Mouse (Mus musculus) lung, adult 2 months (tissue): ENCODE measurements around the gene Plcxd1. TPM values are rescaled to one million over a fixed set of nuclear protein-coding genes. Genes with fewer than 3 reads are reported as not detected.
A peak's percentile ranks its signal among the peaks of the same experiment; 100 is the strongest.
"Not testable (repeated sequence)": the region's sequence is repeated elsewhere in the genome, so short reads cannot be mapped to it uniquely, and the experiment has no call there.

Experiments
- DNase-seq: peaks from one replicate; pipeline ENCODE4 v3.0.0; 2022
- H3K4me1 ChIP-seq: fragments of 200-500 bp; 2 replicates; pipeline ENCODE4 v1.6.1; 2011; ENCODE audit warnings: low read length; ENCODE audit not compliant: control insufficient read depth, insufficient read depth
- H3K4me3 ChIP-seq: fragments of 200-500 bp; replicated peaks from 2 replicates; pipeline ENCODE3; 2011; ENCODE audit warnings: low read depth, mild to moderate bottlenecking, control low read depth, low read length; ENCODE audit errors: extremely low read depth
- CTCF ChIP-seq: fragments of 200-500 bp; IDR thresholded peaks from 2 replicates; pipeline ENCODE4 v1.5.1; 2011; ENCODE audit warnings: mild to moderate bottlenecking, low read length, control low read depth; ENCODE audit not compliant: insufficient read depth
- POLR2A ChIP-seq: fragments of 200-500 bp; IDR thresholded peaks from 2 replicates; pipeline ENCODE4 v1.6.1; 2011; ENCODE audit warnings: low read depth, mild to moderate bottlenecking, control low read depth, low read length, borderline replicate concordance; ENCODE audit errors: extremely low read depth
- WGBS: fragments of 180-500 bp; shearing (Covaris S2); methylation state at CpG from one replicate; pipeline ENCODE4 v1.1.7; 2018; 5-methylcytosine and 5-hydroxymethylcytosine counted together
- polyA plus RNA-seq: library from polyadenylated mRNA; depleted of rRNA; stranded (reverse); fragments of >200 nt; gene quantifications from 2 replicates; pipeline ENCODE4 v1.2.3, GENCODE M21; 2012; rRNA removed

Gene Plcxd1
- polyA plus RNA-seq = 4.1 and 8.1 TPM in 2 replicates

DNA sequence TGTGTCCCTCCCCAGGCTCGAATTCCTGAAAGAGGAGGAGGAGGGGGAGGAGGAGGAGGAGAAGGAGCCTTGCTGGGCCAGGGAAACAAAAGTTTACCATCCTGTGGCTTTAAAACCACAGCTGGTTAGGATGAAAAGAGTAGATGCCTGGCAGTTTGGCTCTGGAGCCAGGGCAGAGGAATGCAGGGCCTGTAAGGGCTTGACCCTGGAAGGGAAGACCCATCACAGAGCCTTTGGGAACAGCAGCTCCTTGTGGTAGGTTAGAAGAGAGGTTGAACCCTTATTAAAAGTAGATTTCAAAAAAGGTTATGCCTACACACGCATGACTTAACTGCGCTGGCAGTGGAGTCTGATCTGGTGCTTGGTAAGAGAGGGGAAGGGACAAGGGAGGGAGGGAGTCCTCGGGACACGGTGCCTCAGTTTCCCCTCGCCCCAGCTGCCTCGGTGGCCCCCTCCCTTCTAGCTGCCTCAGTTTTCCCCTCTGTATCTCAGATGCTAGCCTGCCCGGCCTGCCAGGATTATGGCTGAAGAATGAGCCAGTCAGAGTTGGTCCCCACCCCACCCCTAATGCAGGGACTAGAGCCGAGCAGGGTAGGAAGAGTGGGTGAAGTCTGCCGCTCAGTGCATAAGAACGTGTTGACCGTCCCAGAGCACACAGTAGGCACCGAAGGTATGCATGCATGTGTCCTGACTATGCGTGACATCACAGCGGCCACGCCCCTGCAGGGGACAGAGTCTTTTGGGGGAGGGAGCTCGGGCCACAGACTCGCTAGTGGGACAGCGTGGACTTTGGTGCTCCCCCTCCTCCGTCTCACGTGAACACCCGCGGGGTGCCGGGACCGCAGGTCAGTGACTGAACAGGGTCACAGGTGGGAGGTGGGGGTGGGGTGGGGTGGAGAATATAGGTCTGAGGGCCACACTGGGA lies at the start of gene Plcxd1:
TSS of gene Plcxd1 (plus strand) at position 314 of the 925 bp plus-strand sequence.
- no peak for TF ChIP-seq CTCF
- TF ChIP-seq POLR2A = no peak
- DNase-seq = no peak
- Histone ChIP-seq H3K4me1 (peaks cover 15% of the 10 kb centered on the region), H3K4me3 (no peak within 1 kb of the TSS)
- WGBS = 13% methylated on average over 25 of the region's 25 CpGs

DNA sequence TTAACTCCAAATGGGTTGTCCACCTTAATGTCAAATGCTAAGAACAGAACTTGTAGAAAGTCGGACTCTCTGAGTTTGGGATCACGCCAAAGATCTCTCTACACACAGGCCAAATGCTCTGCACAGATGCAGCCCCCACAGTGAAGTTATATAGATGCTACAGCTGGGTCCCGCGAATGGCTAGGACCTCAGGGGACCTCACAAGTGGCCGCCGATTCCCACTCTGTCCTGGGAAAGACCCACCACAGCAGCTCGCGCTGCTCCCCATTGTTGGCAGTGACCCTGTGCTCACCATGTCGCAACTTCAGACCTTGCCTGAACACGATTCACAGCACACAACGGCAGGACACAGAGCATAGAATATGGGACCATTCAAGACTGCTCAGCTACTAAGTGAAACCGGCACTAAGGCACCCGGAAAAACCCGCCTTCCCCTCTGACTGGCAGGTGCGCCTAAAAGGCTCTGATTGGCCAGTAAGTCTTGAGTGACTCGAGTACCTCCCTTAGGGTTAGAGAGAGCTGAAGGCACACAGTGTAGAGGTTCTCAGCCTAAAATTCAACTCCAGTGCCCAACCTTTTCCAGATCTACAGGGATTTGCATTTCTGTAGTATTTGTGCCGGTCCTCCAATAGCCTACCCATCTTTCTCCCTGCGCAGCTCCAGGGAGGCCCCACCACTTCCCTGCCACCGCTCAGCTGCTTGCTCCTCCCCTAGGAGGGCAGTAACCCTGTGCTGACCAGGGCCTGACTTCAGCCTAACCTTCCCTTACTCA lies 41.9 kb upstream of the Plcxd1 start:
- TF ChIP-seq CTCF (no peak), POLR2A (peak; percentile 45; the same call in 1 of the 2 replicates)
- 2% methylated on average over 19 of the region's 19 CpGs for WGBS

DNA sequence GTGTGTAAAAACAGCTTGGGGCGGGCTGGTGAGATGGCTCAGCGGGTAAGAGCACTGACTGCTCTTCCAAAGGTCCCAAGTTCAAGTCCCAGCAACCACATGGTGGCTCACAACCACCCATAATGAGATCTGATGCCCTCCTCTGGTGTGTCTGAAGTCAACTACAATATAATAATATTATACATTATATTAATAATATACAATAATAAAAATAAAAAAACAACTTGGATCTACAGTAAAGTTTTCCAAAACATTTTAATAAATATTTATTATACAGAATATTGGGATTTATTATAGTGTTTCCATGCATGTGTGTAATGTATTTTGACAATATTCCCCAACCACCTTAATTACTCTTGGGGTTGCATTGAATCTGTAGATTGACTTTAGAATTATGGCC lies 27.4 kb upstream of the Plcxd1 start, which contains the start of gene Gm17655:
TSS of gene Gm17655 (minus strand) at position 101 of the 400 bp plus-strand sequence.
- not testable (repeated sequence) for H3K4me1 ChIP-seq, DNase-seq, H3K4me3 ChIP-seq
- WGBS = 71% methylated on average over 2 of the region's 2 CpGs

More for the DNA sequence above, 41.9 kb upstream of the Plcxd1 start:
- H3K4me1 ChIP-seq = peaks cover 3% of the 10 kb centered on the region; the same call in 1 of the 2 replicates
- peak overlapping the region; percentile 86 for H3K4me3 ChIP-seq
- peak; percentile 83 for DNase-seq

- no peak for DNase-seq
- no peaks in the 10 kb centered on the region for H3K4me1 ChIP-seq
- H3K4me3 ChIP-seq = no peak overlapping the region
- 77% methylated on average over 4 of the region's 4 CpGs for WGBS
- TF ChIP-seq POLR2A (no peak), CTCF (no peak)
These were observed 16.8 kb upstream of the Plcxd1 start for GRCm38 (mm10) chr5:110082961-110083360.

GRCm38 (mm10) chr5:110086161-110086866 lies 13.5 kb upstream of the Plcxd1 start:
- TF ChIP-seq POLR2A (no peak), CTCF (no peak)
- Histone ChIP-seq H3K4me3 (no peak overlapping the region), H3K4me1 (no peaks in the 10 kb centered on the region)
- DNase-seq = no peak
- 38% methylated on average over 14 of the region's 14 CpGs for WGBS

- TF ChIP-seq CTCF (no peak), POLR2A (no peak)
- DNase-seq = no peak
- 50% methylated on average over 2 of the region's 2 CpGs for WGBS
- Histone ChIP-seq H3K4me3 (no peak overlapping the region), H3K4me1 (no peaks in the 10 kb centered on the region)
These were observed 8.2 kb upstream of the Plcxd1 start for GRCm38 (mm10) chr5:110091546-110091945.

DNA sequence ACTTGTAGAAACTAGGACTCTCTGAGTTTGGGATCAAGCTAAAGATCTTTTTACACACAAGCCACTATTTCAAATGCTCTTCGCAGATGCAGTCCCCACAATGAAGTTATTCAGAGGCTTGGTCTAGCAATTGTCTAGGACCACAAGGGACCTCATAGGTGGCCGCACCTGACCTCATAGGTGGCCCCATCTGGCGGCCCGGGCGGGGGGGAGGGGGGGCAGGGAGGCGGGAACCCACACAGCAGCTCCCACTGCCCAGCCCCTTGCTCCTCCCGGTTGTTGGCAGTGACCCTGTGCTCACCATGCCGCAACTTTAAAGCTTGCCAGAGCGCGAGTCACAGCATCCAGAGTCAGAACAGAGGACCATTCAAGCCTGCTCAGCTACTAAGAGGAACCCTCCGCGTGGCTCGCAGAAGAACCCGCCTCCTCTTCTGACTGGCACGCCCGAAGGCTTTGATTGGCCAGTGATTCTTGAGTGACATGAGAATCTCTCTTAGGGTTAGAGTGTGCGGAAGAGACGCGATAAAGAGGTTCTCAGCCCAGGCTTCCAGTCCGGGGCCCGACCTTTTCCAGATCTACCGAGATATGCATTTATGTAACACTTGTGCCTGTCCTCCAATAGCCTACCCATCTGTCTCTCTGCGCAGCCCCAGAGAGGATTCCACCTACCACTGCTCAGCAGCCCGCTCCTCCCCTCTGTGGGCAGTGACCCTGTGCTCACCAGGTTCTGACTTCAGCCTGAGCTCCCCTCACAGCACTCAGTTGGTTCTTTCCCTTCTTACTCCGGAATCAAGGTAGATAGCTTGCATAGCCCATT lies 5.5 kb upstream of the Plcxd1 start, which contains the start of gene Gm35315:
TSS of gene Gm35315 (minus strand) at position 391 of the 817 bp plus-strand sequence.
- WGBS = 2% methylated on average over 25 of the region's 25 CpGs
- peak; percentile 84 for DNase-seq
- H3K4me3 ChIP-seq = peak within 1 kb of the TSS; percentile 59
- 0 out of 2 replicates have a peak, but pooled peaks cover 2% of the 10 kb centered on the region for H3K4me1 ChIP-seq
- TF ChIP-seq POLR2A (peak; percentile 70; the same call in 1 of the 2 replicates), CTCF (no peak)

- no peak for TF ChIP-seq POLR2A
- no peak for TF ChIP-seq CTCF
- Histone ChIP-seq H3K4me3 (peak overlapping the region; percentile 59), H3K4me1 (0 out of 2 replicates have a peak, but pooled peaks cover 2% of the 10 kb centered on the region)
- 2% methylated on average over 4 of the region's 4 CpGs for WGBS
- DNase-seq = no peak
These were observed 4.9 kb upstream of the Plcxd1 start for GRCm38 (mm10) chr5:110094847-110095213.
